Mouse (Mus musculus) heart, postnatal 0 days (tissue): ENCODE results near the gene Car8. TPM values are rescaled to one million over a fixed set of nuclear protein-coding genes. Genes with fewer than 3 reads are reported as not detected.

ENCODE experiments used
- ATAC-seq: fragments of 200-750 bp; cut with Nextera tagmentation; 2 replicates; pipeline ENCODE4 v1.8.0; 2017; ENCODE audit warnings: low read depth, moderate number of reproducible peaks, moderate library complexity; ENCODE audit not compliant: insufficient read depth
- DNase-seq: peaks from one replicate; pipeline ENCODE4 v3.0.0-alpha.2; 2016; ENCODE audit warnings: low spot score
- H3K27ac ChIP-seq: fragments of 300-500 bp; sonication (generic); 2 replicates; pipeline ENCODE4 v1.5.1; 2014; ENCODE audit warnings: low read depth, mild to moderate bottlenecking
- H3K27me3 ChIP-seq: fragments of 300-500 bp; sonication (generic); 2 replicates; pipeline ENCODE4 v1.6.1; 2014; ENCODE audit warnings: low read length, mixed read lengths; ENCODE audit not compliant: control insufficient read depth, insufficient read depth
- H3K36me3 ChIP-seq: fragments of 300-500 bp; sonication (generic); replicated peaks from 2 replicates; pipeline ENCODE4 v1.6.1; 2014; ENCODE audit warnings: low read length, mixed read lengths; ENCODE audit not compliant: control insufficient read depth, insufficient read depth
- H3K4me1 ChIP-seq: fragments of 300-500 bp; sonication (generic); 2 replicates; pipeline ENCODE4 v1.6.1; 2014; ENCODE audit warnings: antibody characterized with exemption; ENCODE audit not compliant: control insufficient read depth, insufficient read depth
- H3K4me2 ChIP-seq: fragments of 300-500 bp; sonication (generic); 2 replicates; pipeline ENCODE4 v1.6.1; 2014; ENCODE audit warnings: low read depth, mild to moderate bottlenecking, low read length, moderate library complexity
- H3K4me3 ChIP-seq: fragments of 300-500 bp; sonication (generic); 2 replicates; pipeline ENCODE4 v1.5.1; 2014; ENCODE audit warnings: low read depth, low read length
- H3K9ac ChIP-seq: fragments of 300-500 bp; sonication (generic); replicated peaks from 2 replicates; pipeline ENCODE4 v1.6.1; 2014; ENCODE audit warnings: low read depth, low read length, mixed read lengths
- H3K9me3 ChIP-seq: fragments of 300-500 bp; sonication (generic); replicated peaks from 2 replicates; pipeline ENCODE4 v1.6.1; 2016; ENCODE audit warnings: low read length; ENCODE audit not compliant: control insufficient read depth
- CTCF ChIP-seq: IDR thresholded peaks from 2 replicates; pipeline ENCODE4 v1.5.1; 2016; ENCODE audit warnings: antibody characterized with exemption, control low read depth, low read depth
- EP300 ChIP-seq: IDR thresholded peaks from 2 replicates; pipeline ENCODE4 v1.6.1; 2016; ENCODE audit warnings: antibody characterized with exemption, low read depth
- WGBS: fragments of 180-500 bp; shearing (Covaris S2); extraction: QIAGEN DNeasy Blood & Tissue Kit; methylation state at CpG from one replicate; pipeline ENCODE4 v1.1.7; 2014; 5-methylcytosine and 5-hydroxymethylcytosine counted together
- polyA plus RNA-seq: library from polyadenylated mRNA; unstranded; fragments of >200 nt; fragmentation: Nextera tagmentation; extraction: Ambion mirVana; gene quantifications from 2 replicates; pipeline ENCODE4 v1.2.1, GENCODE M21; 2015
- total RNA-seq: library from RNA; depleted of rRNA; stranded (reverse); fragments of >200 nt; gene quantifications from 2 replicates; pipeline ENCODE4 v1.2.3, GENCODE M21; 2014; ENCODE audit warnings: low replicate concordance; rRNA removed

Gene Car8
- 9.1 and 9.7 TPM in 2 replicates for total RNA-seq
- polyA plus RNA-seq, result 11.3 and 12.5 TPM in 2 replicates

GRCm38 (mm10) chr4:8238560-8239305, at the start of gene Car8:
Gene Car8 (minus strand): TSS chr4:8239041.
- H3K4me2 ChIP-seq, result peak within 1 kb of the TSS; percentile 92
- no peaks in the 10 kb centered on the region for H3K36me3 ChIP-seq
- under 1% methylated on average over 43 of the region's 49 CpGs for WGBS
- H3K9me3 ChIP-seq, result no peaks in the 10 kb centered on the region
- ATAC-seq, result peak; percentile 93
- H3K4me3 ChIP-seq, result peak within 1 kb of the TSS; percentile 65
- peak within 1 kb of the TSS; percentile 68 for H3K9ac ChIP-seq
- peak; percentile 16 for DNase-seq
- H3K27ac ChIP-seq, result no peak within 1 kb of the TSS
- H3K27me3 ChIP-seq, result no peaks in the 10 kb centered on the region
- no peak for TF ChIP-seq CTCF
- no peak for TF ChIP-seq EP300
- peaks cover 4% of the 10 kb centered on the region; the same call in 1 of the 2 replicates for H3K4me1 ChIP-seq

DNA sequence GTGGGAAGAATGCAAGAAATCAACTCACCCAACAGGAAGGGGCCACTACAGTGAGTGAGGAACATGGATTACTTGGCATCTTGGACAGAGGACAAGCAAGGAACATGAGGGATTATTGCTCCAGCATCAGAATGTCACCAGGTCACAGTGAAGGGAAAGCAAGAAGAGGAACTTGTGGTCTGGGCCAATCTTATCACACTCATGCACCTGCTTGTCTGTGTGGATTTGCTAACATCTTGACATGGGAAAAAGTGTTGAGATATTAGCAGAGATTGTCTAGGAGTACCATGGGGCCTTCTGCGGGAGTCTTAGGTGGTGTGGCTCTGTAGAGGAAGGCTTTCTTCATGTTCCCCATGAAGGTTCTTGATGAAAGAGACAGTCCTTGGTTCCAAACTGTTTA, 46.1 kb upstream of the Car8 start:
- H3K4me3 ChIP-seq, result no peak overlapping the region
- TF ChIP-seq CTCF, result no peak
- TF ChIP-seq EP300, result no peak
- no peak for ATAC-seq
- H3K9me3 ChIP-seq, result no peaks in the 10 kb centered on the region
- 82% methylated on average over 1 of the region's 1 CpGs for WGBS
- no peak overlapping the region for H3K4me2 ChIP-seq
- no peak overlapping the region for H3K27ac ChIP-seq
- no peaks in the 10 kb centered on the region for H3K36me3 ChIP-seq
- DNase-seq, result no peak
- H3K4me1 ChIP-seq, result no peaks in the 10 kb centered on the region
- H3K9ac ChIP-seq, result no peak overlapping the region
- H3K27me3 ChIP-seq, result no peaks in the 10 kb centered on the region

- WGBS, result 83% methylated on average over 2 of the region's 2 CpGs
- TF ChIP-seq EP300 (no peak), CTCF (no peak)
- Histone ChIP-seq H3K4me1 (no peaks in the 10 kb centered on the region), H3K4me2 (no peak overlapping the region), H3K9ac (no peak overlapping the region), H3K36me3 (no peaks in the 10 kb centered on the region), H3K4me3 (no peak overlapping the region), H3K27ac (no peak overlapping the region), H3K9me3 (no peaks in the 10 kb centered on the region), H3K27me3 (no peaks in the 10 kb centered on the region)
- no peak for ATAC-seq
- no peak for DNase-seq
These were observed 39.3 kb upstream of the Car8 start for GRCm38 (mm10) chr4:8278159-8278558.

- ATAC-seq (no peak), DNase-seq (no peak)
- H3K4me2 ChIP-seq, result no peak overlapping the region
- H3K9me3 ChIP-seq, result no peaks in the 10 kb centered on the region
- H3K4me3 ChIP-seq, result no peak overlapping the region
- TF ChIP-seq EP300 (no peak), CTCF (no peak)
- no peaks in the 10 kb centered on the region for H3K27me3 ChIP-seq
- H3K27ac ChIP-seq, result no peak overlapping the region
- no peaks in the 10 kb centered on the region for H3K36me3 ChIP-seq
- 94% methylated on average over 3 of the region's 3 CpGs for WGBS
- no peak overlapping the region for H3K9ac ChIP-seq
- no peaks in the 10 kb centered on the region for H3K4me1 ChIP-seq
These were observed 11.0 kb upstream of the Car8 start for GRCm38 (mm10) chr4:8249805-8250204.

GRCm38 (mm10) chr4:8245495-8246063, 6.7 kb upstream of the Car8 start:
- TF ChIP-seq CTCF, result no peak
- 43% methylated on average over 1 of the region's 1 CpGs for WGBS

More at GRCm38 (mm10) chr4:8245495-8246063, 6.7 kb upstream of the Car8 start:
- Histone ChIP-seq H3K4me3 (no peak overlapping the region), H3K4me2 (no peak overlapping the region), H3K36me3 (no peaks in the 10 kb centered on the region), H3K27ac (no peak overlapping the region), H3K9me3 (no peaks in the 10 kb centered on the region), H3K9ac (no peak overlapping the region), H3K27me3 (no peaks in the 10 kb centered on the region), H3K4me1 (no peaks in the 10 kb centered on the region)
- no peak for ATAC-seq
- no peak for DNase-seq
